Mouse (Mus musculus) left cerebral cortex, adult 6 months (tissue): ENCODE data around the gene Clca1. TPM values are rescaled to one million over a fixed set of nuclear protein-coding genes. Genes with fewer than 3 reads are reported as not detected.

Experiments
- long read RNA-seq, 2 experiments: library from polyadenylated mRNA; unstranded; transcript quantifications; one replicate each; pipeline ENCODE4 v2.0.0; 2019 to 2020
- polyA plus RNA-seq: library from polyadenylated mRNA; unstranded; fragments of <200 nt; fragmentation: Nextera tagmentation; gene quantifications from 2 replicates; pipeline ENCODE4 v1.2.3, GENCODE M21; 2021

Gene Clca1
- polyA plus RNA-seq: not detected in 2 replicates
- long read RNA-seq, experiment 1: 0 reads
- long read RNA-seq, experiment 2: 0 reads

DNA sequence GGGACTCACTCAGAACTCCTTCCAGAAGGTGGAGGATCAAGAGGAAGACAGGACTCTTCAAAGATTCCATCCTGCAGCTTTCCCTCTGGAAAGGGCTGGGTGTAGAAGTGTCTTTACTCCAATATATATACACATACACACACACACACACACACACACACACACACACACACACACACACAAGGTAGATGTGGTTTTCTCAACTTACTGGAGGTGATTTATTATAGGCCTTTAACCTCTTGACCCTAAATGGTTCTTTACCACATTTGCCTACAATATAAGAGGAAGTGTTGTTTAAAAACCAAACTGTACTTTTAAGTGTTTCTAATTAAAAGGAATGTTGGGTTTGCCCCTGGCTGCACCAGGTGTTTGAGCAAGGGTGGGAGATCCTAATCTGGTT, at the start of gene Clca1:
Gene Clca1 (minus strand): TSS at position 101 of the 400 bp plus-strand sequence.

DNA sequence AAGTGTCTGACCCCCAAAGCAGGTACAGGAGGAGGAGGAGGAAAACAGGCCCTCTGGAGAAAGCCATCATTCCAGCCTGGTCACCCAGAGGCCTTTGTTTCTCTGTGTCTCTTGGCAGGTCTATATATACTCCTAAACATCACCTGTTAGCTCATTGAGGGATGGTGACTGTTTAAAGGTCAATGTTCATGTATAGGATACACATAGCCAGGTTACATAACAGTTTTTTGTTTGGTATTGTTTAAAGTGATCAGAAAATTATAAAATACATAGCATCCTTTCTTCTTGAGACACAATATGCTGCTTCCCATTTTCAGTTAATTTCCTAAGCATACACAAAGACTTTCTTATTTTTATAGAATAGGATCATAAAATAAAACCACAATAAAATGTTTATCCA, 57.6 kb downstream of the Clca1 start, which contains the start of gene Clca4a:
Gene Clca4a (minus strand): TSS at position 101 of the 400 bp plus-strand sequence.

Other genes with a start within 250 kb of the Clca1 start
- 0.07 TPM in 1 of 2 replicates, not detected in the other for gene Clca3a2, start 213.3 kb downstream of the Clca1 start, polyA plus RNA-seq
- not detected in 2 replicates for gene Clca3b, start 183.4 kb downstream of the Clca1 start, polyA plus RNA-seq
- gene Clca4b, start 100.2 kb downstream of the Clca1 start, polyA plus RNA-seq: not detected in 2 replicates
- not detected in 2 replicates for gene Clca4a, start 57.7 kb downstream of the Clca1 start, polyA plus RNA-seq
- not detected in 2 replicates for gene Clca2, start 66.7 kb upstream of the Clca1 start, polyA plus RNA-seq
- gene Odf2l, start 85.8 kb upstream of the Clca1 start, polyA plus RNA-seq: 4.2 and 4.8 TPM in 2 replicates